Mouse (Mus musculus) MEL (cell line): Measurements from ENCODE around the gene Scgb3a1. TPM values are rescaled to one million over a fixed set of nuclear protein-coding genes. Genes with fewer than 3 reads are reported as not detected.

Source experiments
- DNase-seq: peaks from one replicate; pipeline ENCODE4 v3.0.0; 2011; ENCODE audit warnings: low read depth, low spot score
- H3K27ac ChIP-seq: 2 replicates; pipeline ENCODE4 v1.5.1; 2012; ENCODE audit warnings: low read depth, mild to moderate bottlenecking, control low read depth, low read length, moderate library complexity; ENCODE audit not compliant: control insufficient read depth
- H3K27me3 ChIP-seq, 2 experiments: fragments of 150-350 bp in 1 of 2; sonication (generic) in 1 of 2; 2 replicates each; pipeline ENCODE4 v1.6.1; 2012; ENCODE audit warnings: low read length in 2 of 2, mild to moderate bottlenecking in 2 of 2, improper control_type of control experiment in 1 of 2, moderate library complexity in 1 of 2; ENCODE audit not compliant: insufficient read depth in 2 of 2, control insufficient read depth in 1 of 2
- H3K36me3 ChIP-seq, 2 experiments: 2 replicates each; pipeline ENCODE4 v1.6.1; 2012 to 2014; ENCODE audit warnings: low read length in 2 of 2, improper control_type of control experiment in 1 of 2, inconsistent platforms in 1 of 2, mild to moderate bottlenecking in 1 of 2; ENCODE audit not compliant: insufficient read depth in 2 of 2, control insufficient read depth in 1 of 2
- H3K4me1 ChIP-seq, 2 experiments: fragments of 150-350 bp in 1 of 2; sonication (generic) in 1 of 2; 2 replicates each; pipeline ENCODE4 v1.6.1; 2012; ENCODE audit warnings: low read length in 2 of 2, improper control_type of control experiment in 1 of 2, mild to moderate bottlenecking in 1 of 2; ENCODE audit not compliant: insufficient read depth in 2 of 2, control insufficient read depth in 1 of 2
- H3K4me3 ChIP-seq, 2 experiments: fragments of 150-350 bp in 1 of 2; sonication (generic) in 1 of 2; 2 replicates each; pipeline ENCODE4 v1.5.1; 2012; ENCODE audit warnings: low read depth in 2 of 2, low read length in 2 of 2, mild to moderate bottlenecking in 2 of 2, moderate library complexity in 2 of 2, control low read depth in 1 of 2, improper control_type of control experiment in 1 of 2; ENCODE audit not compliant: control insufficient read depth in 1 of 2, insufficient read depth in 1 of 2
- H3K79me2 ChIP-seq: 2 replicates; pipeline ENCODE4 v1.6.1; 2012; ENCODE audit warnings: mild to moderate bottlenecking, low read length, moderate library complexity; ENCODE audit not compliant: control insufficient read depth, poor library complexity, insufficient read depth
- H3K9ac ChIP-seq: 2 replicates; pipeline ENCODE4 v1.6.1; 2012; ENCODE audit warnings: low read depth, mild to moderate bottlenecking, control low read depth, low read length, moderate library complexity; ENCODE audit not compliant: control insufficient read depth, poor library complexity, severe bottlenecking
- H3K9me3 ChIP-seq: fragments of 150-350 bp; sonication (generic); replicated peaks from 2 replicates; pipeline ENCODE4 v1.6.1; 2012; ENCODE audit warnings: mild to moderate bottlenecking, low read length, improper control_type of control experiment, moderate library complexity; ENCODE audit not compliant: insufficient read depth
- EP300 ChIP-seq, 2 experiments: IDR thresholded peaks; 2 replicates each; pipeline ENCODE4 v1.6.1; 2011; ENCODE audit warnings: improper control_type of control experiment in 2 of 2, low read length in 2 of 2, low read depth in 1 of 2, mild to moderate bottlenecking in 1 of 2
- MAX ChIP-seq: IDR thresholded peaks from 2 replicates; pipeline ENCODE4 v1.6.1; 2011; ENCODE audit warnings: low read length, improper control_type of control experiment
- MXI1 ChIP-seq: IDR thresholded peaks from 2 replicates; pipeline ENCODE4 v1.6.1; 2011; ENCODE audit warnings: mild to moderate bottlenecking, low read depth, low read length, improper control_type of control experiment
- MYC ChIP-seq: IDR thresholded peaks from 2 replicates; pipeline ENCODE4 v1.6.1; 2011; ENCODE audit warnings: low read depth, mild to moderate bottlenecking, low read length, improper control_type of control experiment, moderate library complexity
- POLR2A ChIP-seq, 2 experiments: IDR thresholded peaks; 2 replicates each; pipeline ENCODE4 v1.6.1; 2011 to 2012; ENCODE audit warnings: low read length in 2 of 2, mild to moderate bottlenecking in 2 of 2, control low read depth in 1 of 2, improper control_type of control experiment in 1 of 2, low read depth in 1 of 2, moderate library complexity in 1 of 2; ENCODE audit not compliant: control insufficient read depth in 1 of 2, insufficient read depth in 1 of 2, poor library complexity in 1 of 2
- POLR2AphosphoS2 ChIP-seq: IDR thresholded peaks from 2 replicates; pipeline ENCODE4 v1.6.1; 2011; ENCODE audit warnings: low read length, improper control_type of control experiment
- ZKSCAN1 ChIP-seq: IDR thresholded peaks from 2 replicates; pipeline ENCODE4 v1.6.1; 2012; ENCODE audit warnings: low read depth, mild to moderate bottlenecking, inconsistent platforms, low read length, improper control_type of control experiment, moderate library complexity
- polyA plus RNA-seq, 2 experiments: library from polyadenylated mRNA; stranded (reverse) in 1 of 2; unstranded in 1 of 2; fragments of >175 nt in 1 of 2; fragments of >200 nt in 1 of 2; gene quantifications; 2 replicates each; pipeline versions ENCODE4 v1.2.1 to v1.2.4; 2012; ENCODE audit warnings: low replicate concordance in 2 of 2, low read depth in 1 of 2; ENCODE audit not compliant: insufficient read length in 2 of 2, insufficient read depth in 1 of 2, missing spikeins in 1 of 2
- total RNA-seq: library from RNA; depleted of rRNA; stranded (reverse); fragments of 300-350 nt; gene quantifications from 2 replicates; pipeline ENCODE4 v1.2.3, GENCODE M21; 2012; rRNA removed

Scgb3a1 gene
- total and polyA plus RNA-seq, 3 experiments, result not detected

- DNase-seq, result peak; percentile 79
- peak overlapping the region; percentile 81 for H3K27ac ChIP-seq
- peaks cover 33% of the 10 kb centered on the region for H3K79me2 ChIP-seq
- TF ChIP-seq MYC, result 0 out of 2 replicates have a peak, but pooled peaks have one; percentile 15
- TF ChIP-seq POLR2AphosphoS2, result no peak
- TF ChIP-seq MAX, result peak; percentile 80
- TF ChIP-seq ZKSCAN1, result no peak
- peak in 1 of 2 experiments; percentile 28; a peak in 1 of 4 replicates for TF ChIP-seq POLR2A (IDR thresholded peaks at IDR 0.05; ENCODE audit: control insufficient read depth in 1 of 2, insufficient read depth in 1 of 2, low read depth in 1 of 2, low read length in 2 of 2, poor library complexity in 1 of 2)
- no peak for TF ChIP-seq EP300 (IDR thresholded peaks at IDR 0.05; ENCODE audit: low read depth in 1 of 2, low read length in 2 of 2)
- TF ChIP-seq MXI1, result peak; percentile 49
- peaks cover under 1 to 37% of the 10 kb centered on the region in 2 experiments; a peak in 3 of 4 replicates for H3K36me3 ChIP-seq
- H3K27me3 ChIP-seq, result no peaks in the 10 kb centered on the region
- H3K9me3 ChIP-seq, result no peaks in the 10 kb centered on the region
- peak overlapping the region; percentile 51 to 67 for H3K4me3 ChIP-seq
- peak overlapping the region; percentile 77 for H3K9ac ChIP-seq
- H3K4me1 ChIP-seq, result peaks cover 7 to 25% of the 10 kb centered on the region in 2 experiments
Observed at GRCm38 (mm10) chr11:49713336-49714334, 50.2 kb downstream of the Scgb3a1 start.

Other genes starting within 250 kb of the Scgb3a1 start
- gene Olfr1389, start 240.5 kb upstream of the Scgb3a1 start, total RNA-seq, result not detected in 2 replicates
- not detected for gene Olfr1389, start 240.5 kb upstream of the Scgb3a1 start, polyA plus RNA-seq
- gene Olfr1388, start 227.0 kb upstream of the Scgb3a1 start, total RNA-seq, result 0.10 and 0.15 TPM in 2 replicates
- gene Olfr1388, start 227.0 kb upstream of the Scgb3a1 start, polyA plus RNA-seq, result 100 to 1,000 TPM in 1 of 2 experiments, not detected in 1; 974 TPM
- gene Olfr1387, start 208.3 kb upstream of the Scgb3a1 start, total RNA-seq, result not detected in 2 replicates
- not detected for gene Olfr1387, start 208.3 kb upstream of the Scgb3a1 start, polyA plus RNA-seq
- gene Olfr1386, start 198.6 kb upstream of the Scgb3a1 start, total RNA-seq, result not detected in 2 replicates
- gene Olfr1386, start 198.6 kb upstream of the Scgb3a1 start, polyA plus RNA-seq, result not detected
- gene Olfr1385, start 174.5 kb upstream of the Scgb3a1 start, total RNA-seq, result not detected in 2 replicates
- gene Olfr1385, start 174.5 kb upstream of the Scgb3a1 start, polyA plus RNA-seq, result not detected
- gene Olfr1384, start 156.9 kb upstream of the Scgb3a1 start, total RNA-seq, result not detected in 2 replicates
- gene Olfr1384, start 156.9 kb upstream of the Scgb3a1 start, polyA plus RNA-seq, result not detected
- gene Olfr1383, start 144.0 kb upstream of the Scgb3a1 start, total RNA-seq, result not detected in 2 replicates
- gene Olfr1383, start 144.0 kb upstream of the Scgb3a1 start, polyA plus RNA-seq, result not detected
- gene Olfr1382, start 135.4 kb upstream of the Scgb3a1 start, total RNA-seq, result not detected in 2 replicates
- gene Olfr1382, start 135.4 kb upstream of the Scgb3a1 start, polyA plus RNA-seq, result under 1 TPM in 1 of 2 experiments, not detected in 1; 0.03 TPM
- gene Olfr1381, start 120.2 kb upstream of the Scgb3a1 start, total RNA-seq, result not detected in 2 replicates
- gene Olfr1381, start 120.2 kb upstream of the Scgb3a1 start, polyA plus RNA-seq, result not detected
- not detected in 2 replicates for gene Olfr1380, start 106.7 kb upstream of the Scgb3a1 start, total RNA-seq
- not detected for gene Olfr1380, start 106.7 kb upstream of the Scgb3a1 start, polyA plus RNA-seq
- gene Flt4, start 54.3 kb upstream of the Scgb3a1 start, total RNA-seq, result 0.07 and 0.08 TPM in 2 replicates
- gene Flt4, start 54.3 kb upstream of the Scgb3a1 start, polyA plus RNA-seq, result under 1 TPM in 1 of 2 experiments, not detected in 1; 0.13 TPM
- 38.9 and 45.5 TPM in 2 replicates for gene Cnot6, start 49.1 kb downstream of the Scgb3a1 start, total RNA-seq
- 10 to 100 TPM; 49.3 to 58.3 TPM for gene Cnot6, start 49.1 kb downstream of the Scgb3a1 start, polyA plus RNA-seq
- gene Gfpt2, start 130.6 kb downstream of the Scgb3a1 start, total RNA-seq, result 4.0 and 4.9 TPM in 2 replicates
- gene Gfpt2, start 130.6 kb downstream of the Scgb3a1 start, polyA plus RNA-seq, result 1 to 10 TPM in 1 of 2 experiments, not detected in 1; 8.0 TPM
- gene Mapk9, start 183.1 kb downstream of the Scgb3a1 start, total RNA-seq, result 42.6 and 52.8 TPM in 2 replicates
- 10 to 100 TPM in 1 of 2 experiments, not detected in 1; 43.1 TPM for gene Mapk9, start 183.1 kb downstream of the Scgb3a1 start, polyA plus RNA-seq
- gene Rasgef1c, start 238.2 kb downstream of the Scgb3a1 start, total RNA-seq, result 0.12 TPM in 1 of 2 replicates, not detected in the other
- under 1 TPM in 1 of 2 experiments, not detected in 1; 0.15 TPM for gene Rasgef1c, start 238.2 kb downstream of the Scgb3a1 start, polyA plus RNA-seq